Comparison of ENCODE assay signal across 8 mouse cellular contexts in the genomic region with DNA sequence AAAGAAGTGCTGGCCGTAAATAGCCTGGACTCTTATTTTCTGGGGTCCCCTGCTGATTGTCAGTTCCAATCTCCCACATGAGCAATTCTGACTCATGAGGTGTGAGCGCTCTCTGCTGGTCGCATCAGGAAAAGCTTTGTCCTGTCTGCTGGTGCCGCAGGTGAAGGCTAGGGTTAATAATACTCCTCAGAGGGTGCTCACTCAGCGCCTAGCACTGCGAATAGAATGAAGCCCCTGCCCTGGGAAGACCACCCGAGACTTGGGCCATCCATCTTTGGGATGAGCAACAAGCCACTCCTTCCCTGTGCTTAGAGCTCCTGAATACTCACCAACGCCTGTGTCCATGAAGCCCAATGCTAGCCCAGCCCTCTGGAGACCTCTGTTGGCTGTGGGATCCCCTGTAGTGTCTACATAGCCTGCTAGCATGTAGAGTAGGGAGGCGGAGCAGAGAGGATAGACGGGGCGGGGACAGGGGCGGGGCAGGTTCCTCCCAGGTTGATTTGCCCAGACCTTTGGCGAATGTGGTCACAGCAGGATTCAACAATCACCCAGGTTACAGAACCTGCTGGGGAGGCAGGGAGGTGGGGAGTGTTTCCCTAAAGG. TPM values are rescaled to one million over a fixed set of nuclear protein-coding genes. Genes with fewer than 3 reads are reported as not detected.
DNase-seq lines count a peak whose midpoint lies in the region; ATAC-seq and TF ChIP-seq lines count a peak whose summit lies in the region.

No protein-coding gene starts in this region.

- peak overlapping the region; percentile 72 for H3K27ac ChIP-seq in liver, embryonic 15.5 days (replicated peaks)
- no peak overlapping the region for H3K27ac ChIP-seq in neural tube, embryonic 11.5 days (ENCODE audit: low read depth, low read length)

- 1% methylated on average over 13 of the region's 13 CpGs for WGBS in liver, embryonic 15.5 days (ENCODE audit: insufficient replicate concordance)
- WGBS in neural tube, embryonic 11.5 days = 4% methylated on average over 13 of the region's 13 CpGs

- H3K27me3 ChIP-seq in C2C12 (ENCODE audit: control insufficient read depth, insufficient read depth, insufficient read length) = no peaks in the 10 kb centered on the region
- no peaks in the 10 kb centered on the region for H3K27me3 ChIP-seq in liver, embryonic 15.5 days
- no peaks in the 10 kb centered on the region for H3K27me3 ChIP-seq in neural tube, embryonic 11.5 days (ENCODE audit: control insufficient read depth, insufficient read depth, low read length)

- peak; percentile 71 for TF ChIP-seq CTCF in C2C12 (IDR thresholded peaks at IDR 0.05; ENCODE audit: control insufficient read depth, insufficient read depth, insufficient read length)

- no peaks in the 10 kb centered on the region for H3K9me3 ChIP-seq in liver, embryonic 15.5 days (replicated peaks)
- H3K9me3 ChIP-seq in neural tube, embryonic 11.5 days (ENCODE audit: control insufficient read depth, low read length) = no peaks in the 10 kb centered on the region

- H3K4me3 ChIP-seq in C2C12 (ENCODE audit: insufficient read depth, poor library complexity, severe bottlenecking) = no peak overlapping the region
- peak overlapping the region; percentile 36 for H3K4me3 ChIP-seq in liver, embryonic 15.5 days (replicated peaks)
- no peak overlapping the region for H3K4me3 ChIP-seq in neural tube, embryonic 11.5 days (ENCODE audit: low read depth, low read length)

- peaks cover 24% of the 10 kb centered on the region for H3K4me1 ChIP-seq in liver, embryonic 15.5 days (replicated peaks)
- H3K4me1 ChIP-seq in neural tube, embryonic 11.5 days (ENCODE audit: control insufficient read depth, insufficient read depth, low read length) = no peaks in the 10 kb centered on the region; the same call in 1 of the 2 replicates

- H3K79me2 ChIP-seq in C2C12 (ENCODE audit: control insufficient read depth, insufficient read depth) = no peaks in the 10 kb centered on the region

- H3K4me2 ChIP-seq in liver, embryonic 15.5 days = peak overlapping the region; percentile 65
- no peak overlapping the region for H3K4me2 ChIP-seq in neural tube, embryonic 11.5 days (ENCODE audit: low read depth)

- no peak overlapping the region for H3ac ChIP-seq in C2C12 (ENCODE audit: control insufficient read depth, insufficient read length, low read depth)

- peak overlapping the region; percentile 26 for H3K9ac ChIP-seq in liver, embryonic 15.5 days
- no peak overlapping the region for H3K9ac ChIP-seq in neural tube, embryonic 11.5 days (ENCODE audit: low read length)

- DNase-seq in WW6 (ENCODE audit: low read depth, low spot score) = peak; percentile 87
- peak; percentile 82 for DNase-seq in embryo, embryonic 11 days
- DNase-seq in heart, adult 8-10 months (ENCODE audit: low spot score) = peak; percentile 74
- DNase-seq in kidney, adult 8-10 months = peak; percentile 88 to 90
- peak; percentile 78 for DNase-seq in neural tube, embryonic 11.5 days (ENCODE audit: low spot score)
- DNase-seq in thymus, postnatal 14 days = peak; percentile 86

- no peaks in the 10 kb centered on the region for H3K79me3 ChIP-seq in C2C12 (ENCODE audit: low read depth)

- peaks cover 5% of the 10 kb centered on the region for H3K36me3 ChIP-seq in C2C12 (ENCODE audit: control insufficient read depth, insufficient read depth)
- H3K36me3 ChIP-seq in liver, embryonic 15.5 days (replicated peaks) = peaks cover 19% of the 10 kb centered on the region
- H3K36me3 ChIP-seq in neural tube, embryonic 11.5 days (ENCODE audit: control insufficient read depth, insufficient read depth, low read length) = no peaks in the 10 kb centered on the region; the same call in 1 of the 2 replicates

- ATAC-seq in liver, embryonic 15.5 days (ENCODE audit: insufficient read depth) = peak; percentile 86
- ATAC-seq in neural tube, embryonic 11.5 days (ENCODE audit: insufficient read depth, low FRiP score, low TSS enrichment) = peak; percentile 54; the same call in 1 of the 2 replicates

TF ChIP-seq in C2C12, 6 proteins besides CTCF, POLR2A, EP300 and RAD21:
- TF ChIP-seq USF1 (IDR thresholded peaks at IDR 0.05; ENCODE audit: low read depth) = no peak

RNA-seq across cellular contexts. Expression of a gene that starts 17.3 kb away (rescaled TPM):
- 7.5 TPM for polyA plus RNA-seq in C2C12 (2012; fragmentation: generic; extraction: Trizol)
- 10 to 100 TPM in 3 of 4 experiments, 1 to 10 TPM in 1; 7.4 to 13.4 (median 10.2) TPM for total RNA-seq in heart, adult 8-10 months (2022)
- 1.4 and 1.5 TPM in 2 replicates for polyA plus RNA-seq in liver, embryonic 15.5 days (2015; fragmentation: Nextera tagmentation; extraction: Ambion mirVana)
- 5.2 and 6.9 TPM in 2 replicates for polyA plus RNA-seq in neural tube, embryonic 11.5 days (2014; fragmentation: Nextera tagmentation; extraction: Ambion mirVana)

RNA-seq across cellular contexts. Expression of a gene that starts 48.8 kb away (rescaled TPM):
- 7.8 TPM for polyA plus RNA-seq in C2C12 (2012; fragmentation: generic; extraction: Trizol)
- total RNA-seq in heart, adult 8-10 months (2022) = 1 to 10 TPM; 5.3 to 6.4 (median 5.8) TPM
- 1.2 TPM in 2 replicates for polyA plus RNA-seq in liver, embryonic 15.5 days (2015; fragmentation: Nextera tagmentation; extraction: Ambion mirVana)
- 7.9 and 8.1 TPM in 2 replicates for polyA plus RNA-seq in neural tube, embryonic 11.5 days (2014; fragmentation: Nextera tagmentation; extraction: Ambion mirVana)

RNA-seq across cellular contexts. Expression of a gene that starts 49.9 kb away (rescaled TPM):
- polyA plus RNA-seq in C2C12 (2012; fragmentation: generic; extraction: Trizol) = 42.2 TPM
- 10 to 100 TPM; 17.5 to 19.3 (median 17.8) TPM for total RNA-seq in heart, adult 8-10 months (2022)
- polyA plus RNA-seq in liver, embryonic 15.5 days (2015; fragmentation: Nextera tagmentation; extraction: Ambion mirVana) = 19.7 and 20.0 TPM in 2 replicates
- polyA plus RNA-seq in neural tube, embryonic 11.5 days (2014; fragmentation: Nextera tagmentation; extraction: Ambion mirVana) = 49.6 and 50.0 TPM in 2 replicates
